Mouse (Mus musculus) lung, adult 2 months (tissue): Measurements from ENCODE around the gene Zfhx2.

Experiments
- CTCF ChIP-seq: fragments of 200-500 bp; IDR thresholded peaks from 2 replicates; pipeline ENCODE4 v1.5.1; 2011; ENCODE audit warnings: mild to moderate bottlenecking, low read length, control low read depth; ENCODE audit not compliant: insufficient read depth
- POLR2A ChIP-seq: fragments of 200-500 bp; IDR thresholded peaks from 2 replicates; pipeline ENCODE4 v1.6.1; 2011; ENCODE audit warnings: low read depth, mild to moderate bottlenecking, control low read depth, low read length, borderline replicate concordance; ENCODE audit errors: extremely low read depth

GRCm38 (mm10) chr14:55093927-55094326 lies 1.8 kb upstream of the Zfhx2 start:
- TF ChIP-seq POLR2A (no peak), CTCF (no peak)
